Mouse (Mus musculus): ENCODE data around the gene Iqcc.

DNA sequence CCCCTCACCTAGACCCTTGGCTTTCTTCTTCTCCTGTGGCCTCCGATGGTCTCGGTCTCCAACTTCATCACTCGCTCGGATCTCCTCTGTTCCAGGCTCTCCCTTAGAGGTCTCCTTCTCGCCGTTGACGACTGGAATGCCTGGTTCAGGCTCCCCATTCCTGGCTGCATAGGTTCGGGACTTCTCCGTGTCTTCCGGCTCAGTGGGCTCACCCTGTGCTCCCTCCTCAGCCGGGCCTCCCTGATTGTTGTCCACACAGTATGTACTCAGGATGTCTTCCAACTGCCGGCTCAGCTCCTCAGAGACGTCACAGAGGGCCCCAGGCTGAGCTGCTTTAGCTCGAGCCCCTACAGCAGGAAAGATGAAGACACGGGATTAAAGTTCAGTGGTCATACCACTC lies 20.3 kb upstream of the Iqcc start:
- TF ChIP-seq CTCF (IDR thresholded peaks at IDR 0.05; ENCODE audit: insufficient read depth, low read length) (no peak), POLR2A (IDR thresholded peaks at IDR 0.05; ENCODE audit: borderline replicate concordance, extremely low read depth, low read depth, low read length) (no peak)

All from lung, adult 2 months (tissue).